Mouse (Mus musculus) ES-E14 (cell line): ENCODE data around the gene Impdh2. TPM values are rescaled to one million over a fixed set of nuclear protein-coding genes. Genes with fewer than 3 reads are reported as not detected.

ENCODE experiments used
- DNase-seq: peaks from one replicate; pipeline ENCODE4 v3.0.0-alpha.2; 2013; ENCODE audit warnings: low read depth, low spot score
- H3K27ac ChIP-seq: 2 replicates; pipeline ENCODE4 v1.5.1; 2012; ENCODE audit warnings: low read depth, mild to moderate bottlenecking, low read length, moderate library complexity, mixed read lengths; ENCODE audit not compliant: poor library complexity, insufficient read depth, severe bottlenecking
- H3K36me3 ChIP-seq: 2 replicates; pipeline ENCODE4 v1.6.1; 2012; ENCODE audit warnings: mild to moderate bottlenecking, low read length, moderate library complexity, mixed read lengths; ENCODE audit not compliant: control insufficient read depth, poor library complexity, insufficient read depth, severe bottlenecking
- H3K4me1 ChIP-seq, 2 experiments: fragments of 150-350 bp in 1 of 2; sonication (generic) in 1 of 2; 2 replicates each; pipeline ENCODE4 v1.6.1; 2012; ENCODE audit warnings: low read length in 2 of 2, mild to moderate bottlenecking in 1 of 2, mixed read lengths in 1 of 2; ENCODE audit not compliant: control insufficient read depth in 2 of 2, insufficient read depth in 2 of 2, poor library complexity in 1 of 2
- H3K4me3 ChIP-seq, 2 experiments: fragments of 150-350 bp in 1 of 2; sonication (generic) in 1 of 2; 2 replicates each; pipeline ENCODE4 v1.5.1; 2012; ENCODE audit warnings: low read length in 2 of 2, low read depth in 1 of 2, mild to moderate bottlenecking in 1 of 2, mixed read lengths in 1 of 2; ENCODE audit not compliant: insufficient read depth in 1 of 2, poor library complexity in 1 of 2, severe bottlenecking in 1 of 2
- H3K9ac ChIP-seq: 2 replicates; pipeline ENCODE4 v1.6.1; 2012; ENCODE audit warnings: low read depth, mild to moderate bottlenecking, low read length, mixed read lengths; ENCODE audit not compliant: poor library complexity, insufficient read depth, severe bottlenecking
- H3K9me3 ChIP-seq: fragments of 150-350 bp; sonication (generic); 2 replicates; pipeline ENCODE4 v1.6.1; 2012; ENCODE audit warnings: low read depth, mild to moderate bottlenecking, low read length; ENCODE audit not compliant: control insufficient read depth, insufficient read depth
- CHD2 ChIP-seq: IDR thresholded peaks from 2 replicates; pipeline ENCODE4 v1.6.1; 2014; ENCODE audit warnings: mild to moderate bottlenecking, low read depth, low read length, inconsistent platforms
- HCFC1 ChIP-seq: IDR thresholded peaks from 2 replicates; pipeline ENCODE4 v1.6.1; 2012; ENCODE audit warnings: low read length, inconsistent platforms, borderline replicate concordance; ENCODE audit not compliant: insufficient read depth
- MAFK ChIP-seq: IDR thresholded peaks from 2 replicates; pipeline ENCODE4 v1.6.1; 2014; ENCODE audit warnings: mild to moderate bottlenecking, low read depth, low read length, inconsistent platforms; ENCODE audit not compliant: insufficient read depth
- ZC3H11A ChIP-seq: IDR thresholded peaks from 2 replicates; pipeline ENCODE4 v1.6.1; 2012; ENCODE audit warnings: low read depth, mild to moderate bottlenecking, inconsistent platforms, low read length, borderline replicate concordance
- ZNF384 ChIP-seq: IDR thresholded peaks from 2 replicates; pipeline ENCODE4 v1.6.1; 2012; ENCODE audit warnings: low read depth, low read length, inconsistent platforms
- in situ Hi-C, 2 experiments: fragments of 600-800 bp; cut with MboI; formaldehyde crosslinking; loops; one replicate each; pipeline ENCODE4 v1.15.1; 2025; ENCODE audit warnings: low sequenced_read_pairs in 2 of 2, inconsistent platforms in 1 of 2; ENCODE audit not compliant: unreplicated experiment in 2 of 2
- total RNA-seq: library from RNA; depleted of rRNA; stranded (reverse); fragments of 300-350 nt; gene quantifications from 2 replicates; pipeline ENCODE4 v1.2.3, GENCODE M21; 2012; rRNA removed

Impdh2 gene
- total RNA-seq, 1 experiment = 404 TPM

GRCm38 (mm10) chr9:108608889-108609288 lies 48.8 kb downstream of the Impdh2 start:
- in situ Hi-C loops = no loop called here
- H3K4me1 ChIP-seq = peaks cover 0 to 6% of the 10 kb centered on the region in 2 experiments; a peak in 2 of 4 replicates
- peaks cover 64% of the 10 kb centered on the region for H3K36me3 ChIP-seq

DNA sequence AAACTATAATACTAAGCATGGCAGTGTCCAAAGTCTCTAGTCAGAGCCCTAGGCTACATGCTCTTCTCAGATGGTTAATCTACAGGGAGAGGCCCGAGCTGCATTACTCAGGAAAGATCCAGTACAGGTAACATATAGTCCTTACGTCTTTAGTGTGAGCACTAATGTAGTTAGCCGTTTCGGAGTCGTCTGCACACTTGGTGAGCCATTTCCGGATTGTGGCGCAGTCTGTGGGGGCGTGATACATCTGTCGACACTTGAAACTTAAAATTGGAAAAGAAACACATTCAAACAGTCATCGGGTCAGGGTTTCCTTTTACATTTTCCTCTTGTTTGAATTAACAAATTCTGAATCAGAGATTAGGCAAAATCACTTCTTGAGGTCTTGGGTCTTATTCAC lies 51.4 kb downstream of the Impdh2 start:
- H3K4me1 ChIP-seq = no peaks in the 10 kb centered on the region
- no peak for DNase-seq
- H3K27ac ChIP-seq = no peak overlapping the region
- in situ Hi-C loops = no loop called here
- no peak overlapping the region for H3K4me3 ChIP-seq
- H3K9ac ChIP-seq = no peak overlapping the region
- no peaks in the 10 kb centered on the region for H3K9me3 ChIP-seq
- H3K36me3 ChIP-seq = peaks cover 54% of the 10 kb centered on the region
- no peak for TF ChIP-seq MAFK

More at GRCm38 (mm10) chr9:108608889-108609288, 48.8 kb downstream of the Impdh2 start:
- H3K9ac ChIP-seq = no peak overlapping the region
- DNase-seq = no peak
- TF ChIP-seq MAFK (no peak), ZC3H11A (no peak), ZNF384 (no peak), CHD2 (no peak), HCFC1 (no peak)
- H3K4me3 ChIP-seq = no peak overlapping the region
- H3K27ac ChIP-seq = no peak overlapping the region
- no peaks in the 10 kb centered on the region for H3K9me3 ChIP-seq

Other genes with a start within 250 kb of the Impdh2 start
- 797 and 939 TPM in 2 replicates for gene Gpx1, start 221.4 kb upstream of the Impdh2 start, total RNA-seq
- gene Usp4, start 212.4 kb upstream of the Impdh2 start, total RNA-seq = 64.2 and 69.1 TPM in 2 replicates
- 1.3 and 1.5 TPM in 2 replicates for gene 1700102P08Rik, start 167.5 kb upstream of the Impdh2 start, total RNA-seq
- gene Ccdc36, start 131.8 kb upstream of the Impdh2 start, total RNA-seq = 1.4 and 1.7 TPM in 2 replicates
- gene BC048562, start 123.8 kb upstream of the Impdh2 start, total RNA-seq = not detected in 2 replicates
- 16.7 and 18.6 TPM in 2 replicates for gene Ccdc71, start 99.8 kb upstream of the Impdh2 start, total RNA-seq
- 6.6 and 6.7 TPM in 2 replicates for gene Klhdc8b, start 98.7 kb upstream of the Impdh2 start, total RNA-seq
- gene Lamb2, start 80.5 kb upstream of the Impdh2 start, total RNA-seq = 50.6 and 54.5 TPM in 2 replicates
- gene Usp19, start 69.7 kb upstream of the Impdh2 start, total RNA-seq = 92.1 and 126 TPM in 2 replicates
- gene Qars, start 52.6 kb upstream of the Impdh2 start, total RNA-seq = 393 and 450 TPM in 2 replicates
- 145 and 152 TPM in 2 replicates for gene Qrich1, start 43.5 kb upstream of the Impdh2 start, total RNA-seq
- gene Ndufaf3, start 7.1 kb downstream of the Impdh2 start, total RNA-seq = 36.6 and 57.3 TPM in 2 replicates
- 112 and 209 TPM in 2 replicates for gene Dalrd3, start 9.6 kb downstream of the Impdh2 start, total RNA-seq
- 56.9 and 78.8 TPM in 2 replicates for gene Wdr6, start 18.5 kb downstream of the Impdh2 start, total RNA-seq
- gene P4htm, start 37.4 kb downstream of the Impdh2 start, total RNA-seq = 13.7 and 18.1 TPM in 2 replicates
- 98.7 and 128 TPM in 2 replicates for gene Arih2, start 89.1 kb downstream of the Impdh2 start, total RNA-seq
- 42.0 and 59.4 TPM in 2 replicates for gene Slc25a20, start 101.8 kb downstream of the Impdh2 start, total RNA-seq
- gene Prkar2a, start 129.0 kb downstream of the Impdh2 start, total RNA-seq = 12.0 and 18.2 TPM in 2 replicates
- 23.0 and 24.4 TPM in 2 replicates for gene Ip6k2, start 223.5 kb downstream of the Impdh2 start, total RNA-seq
- gene Nckipsd, start 248.1 kb downstream of the Impdh2 start, total RNA-seq = 17.4 and 20.2 TPM in 2 replicates